Mouse (Mus musculus): ENCODE measurements around the gene Otulin. TPM values are rescaled to one million over a fixed set of nuclear protein-coding genes. Genes with fewer than 3 reads are reported as not detected.

Gene Otulin
- polyA plus RNA-seq, 1 experiment from 2014 or later, result 45.9 TPM

Small RNAs within 50 kb of the gene (microRNA-seq; reads per million reads assigned to microRNA genes)
- not detected for gene Mir7117 (ENCODE audit: borderline number of aligned reads)

Other genes with a start within 250 kb of the Otulin start
- 13.1 and 14.6 TPM in 2 replicates for gene Ank, start 164.0 kb downstream of the Otulin start, polyA plus RNA-seq (2014; fragmentation: Nextera tagmentation; extraction: Ambion mirVana)
- 13.4 and 14.7 TPM in 2 replicates for gene Otulinl, start 50.9 kb upstream of the Otulin start, polyA plus RNA-seq (2014; fragmentation: Nextera tagmentation; extraction: Ambion mirVana)